Mouse (Mus musculus): ENCODE results near the gene Gm4353.

DNA sequence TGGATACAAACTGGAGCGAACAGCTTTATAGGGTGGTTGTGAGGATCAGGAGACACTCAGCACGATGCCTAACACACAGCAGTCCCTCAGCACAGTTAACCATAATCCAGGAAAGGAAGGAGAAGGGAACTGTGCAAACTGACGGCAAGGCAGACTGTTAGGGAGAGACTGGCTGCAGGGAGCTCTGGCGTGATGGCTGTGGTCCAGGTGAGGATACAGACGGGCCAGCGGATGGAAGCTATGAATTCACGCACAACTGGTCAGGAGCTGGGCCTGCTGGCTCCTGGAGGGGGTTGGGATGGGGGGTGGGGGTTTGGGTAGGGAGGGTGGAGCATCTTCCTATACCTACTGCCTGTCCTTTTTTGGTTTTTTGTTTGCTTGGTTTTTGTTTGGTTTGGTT is 41.2 kb upstream of the Gm4353 start:
- no peak for TF ChIP-seq CTCF (IDR thresholded peaks at IDR 0.05; ENCODE audit: low read depth, low read length)
- TF ChIP-seq TAL1 (conservative IDR thresholded peaks at IDR 0.05; ENCODE audit: low read depth, low read length) = no peak
- TF ChIP-seq GATA1 (IDR thresholded peaks at IDR 0.05; ENCODE audit: borderline replicate concordance, low read length) = no peak

All from G1E (cell line).